Mouse (Mus musculus) hindbrain, embryonic 12.5 days (tissue): ENCODE measurements around the gene Ntrk3. TPM values are rescaled to one million over a fixed set of nuclear protein-coding genes. Genes with fewer than 3 reads are reported as not detected.
A peak's percentile ranks its signal among the peaks of the same experiment; 100 is the strongest.

Experiments
- ATAC-seq: fragments of 200-750 bp; cut with Nextera tagmentation; 2 replicates; pipeline ENCODE4 v1.8.0; 2017; ENCODE audit warnings: moderate TSS enrichment; ENCODE audit not compliant: low FRiP score
- H3K27ac ChIP-seq: fragments of 300-500 bp; sonication (generic); 2 replicates; pipeline ENCODE4 v1.5.1; 2016; ENCODE audit warnings: mild to moderate bottlenecking
- H3K27me3 ChIP-seq: fragments of 300-500 bp; sonication (generic); 2 replicates; pipeline ENCODE4 v1.6.1; 2016; ENCODE audit warnings: mild to moderate bottlenecking
- H3K36me3 ChIP-seq: fragments of 300-500 bp; sonication (generic); 2 replicates; pipeline ENCODE4 v1.6.1; 2016; ENCODE audit warnings: mild to moderate bottlenecking
- H3K4me1 ChIP-seq: fragments of 300-500 bp; sonication (generic); 2 replicates; pipeline ENCODE4 v1.6.1; 2016
- H3K4me2 ChIP-seq: fragments of 300-500 bp; sonication (generic); replicated peaks from 2 replicates; pipeline ENCODE4 v1.6.1; 2016; ENCODE audit warnings: mild to moderate bottlenecking
- H3K4me3 ChIP-seq: fragments of 300-500 bp; sonication (generic); 2 replicates; pipeline ENCODE4 v1.5.1; 2016; ENCODE audit warnings: mild to moderate bottlenecking
- H3K9ac ChIP-seq: fragments of 300-500 bp; sonication (generic); 2 replicates; pipeline ENCODE4 v1.6.1; 2016; ENCODE audit warnings: mild to moderate bottlenecking, moderate library complexity
- H3K9me3 ChIP-seq: fragments of 300-500 bp; sonication (generic); replicated peaks from 2 replicates; pipeline ENCODE4 v1.6.1; 2016; ENCODE audit warnings: mild to moderate bottlenecking
- WGBS: fragments of 180-500 bp; shearing (Covaris S2); methylation state at CpG from one replicate; pipeline ENCODE4 v1.1.7; 2016; 5-methylcytosine and 5-hydroxymethylcytosine counted together
- polyA plus RNA-seq: library from polyadenylated mRNA; unstranded; fragments of >200 nt; fragmentation: Nextera tagmentation; extraction: Ambion mirVana; gene quantifications from 2 replicates; pipeline ENCODE4 v1.2.1, GENCODE M21; 2016

The Ntrk3 gene
- polyA plus RNA-seq = 9.3 and 9.9 TPM in 2 replicates

DNA sequence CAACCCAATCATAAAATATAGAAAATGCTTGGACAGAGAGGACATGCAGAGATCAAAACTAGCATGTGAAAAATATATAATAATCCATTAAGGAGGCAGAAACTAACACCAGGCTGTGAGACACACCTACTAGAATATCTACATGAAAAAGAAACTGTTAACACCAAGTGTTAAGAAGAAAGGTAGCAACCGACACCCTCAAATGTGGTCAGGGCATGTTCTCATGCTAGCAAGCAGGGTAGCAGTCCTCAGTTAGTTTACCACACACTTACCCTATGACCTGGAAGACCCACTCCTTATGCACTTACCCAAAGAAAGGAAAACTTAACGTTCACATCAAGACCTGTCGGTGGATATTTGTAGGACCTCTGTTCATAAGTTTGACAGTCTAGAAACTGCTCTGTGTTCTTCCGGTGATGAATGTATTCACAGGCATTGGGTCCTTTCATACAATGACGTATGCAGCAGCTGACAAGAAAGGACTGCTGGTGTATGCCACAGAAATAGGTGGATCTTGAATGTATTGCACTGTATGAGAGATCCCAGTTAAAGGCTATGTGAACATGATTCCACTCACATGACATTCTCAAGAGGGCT, at the start of gene Ntrk3:
Ntrk3 (minus strand) TSS at position 399 of the 597 bp plus-strand sequence.
- Histone ChIP-seq H3K27ac (no peak within 1 kb of the TSS), H3K4me2 (no peak within 1 kb of the TSS), H3K4me1 (no peaks in the 10 kb centered on the region), H3K4me3 (no peak within 1 kb of the TSS), H3K9me3 (no peaks in the 10 kb centered on the region), H3K27me3 (no peaks in the 10 kb centered on the region; the same call in 1 of the 2 replicates), H3K36me3 (no peaks in the 10 kb centered on the region), H3K9ac (no peak within 1 kb of the TSS)
- WGBS = 85% methylated on average over 5 of the region's 5 CpGs
- ATAC-seq = no peak

DNA sequence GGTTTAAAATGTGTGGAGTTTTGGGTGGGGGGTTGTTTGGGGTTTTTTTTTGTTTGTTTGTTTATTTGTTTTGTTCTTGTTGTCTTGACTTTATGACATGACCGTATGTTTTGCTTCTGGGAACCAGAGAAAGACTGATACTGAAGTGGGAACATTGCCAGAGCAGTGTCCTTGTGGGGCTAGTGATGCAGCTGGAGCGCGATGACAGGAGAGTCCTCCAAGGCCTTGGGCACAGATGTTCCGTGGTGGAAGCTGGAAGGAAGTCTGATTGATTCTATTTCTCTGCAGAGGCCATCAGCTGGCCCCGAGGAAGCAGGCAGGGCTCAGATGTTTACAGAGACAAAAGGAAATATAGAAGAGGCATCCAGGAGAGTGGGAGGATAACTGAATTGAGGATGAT, 48.1 kb upstream of the Ntrk3 start:
- WGBS = 77% methylated on average over 5 of the region's 5 CpGs
- Histone ChIP-seq H3K9ac (0 out of 2 replicates have a peak overlapping the region, but pooled peaks have one; percentile 23), H3K27ac (peak overlapping the region; percentile 35; the same call in 1 of the 2 replicates), H3K36me3 (peaks cover 30% of the 10 kb centered on the region), H3K4me2 (no peak overlapping the region), H3K9me3 (no peaks in the 10 kb centered on the region), H3K27me3 (no peaks in the 10 kb centered on the region), H3K4me3 (no peak overlapping the region), H3K4me1 (peaks cover 21% of the 10 kb centered on the region)
- ATAC-seq = no peak

GRCm38 (mm10) chr7:78782639-78783581, 45.1 kb upstream of the Ntrk3 start, which contains the start of the genes Mrps11 and Mrpl46:
Gene Mrps11, plus strand, starts transcription at chr7:78783119.
Gene Mrpl46, minus strand, starts transcription at chr7:78783531.
- H3K4me3 ChIP-seq = peak within 1 kb of the TSS; percentile 91
- peaks cover 21% of the 10 kb centered on the region for H3K4me1 ChIP-seq
- no peaks in the 10 kb centered on the region for H3K9me3 ChIP-seq
- H3K9ac ChIP-seq = peak within 1 kb of the TSS; percentile 82
- peak within 1 kb of the TSS; percentile 35; the same call in 1 of the 2 replicates for H3K27ac ChIP-seq
- no peaks in the 10 kb centered on the region for H3K27me3 ChIP-seq
- peak within 1 kb of the TSS; percentile 88 for H3K4me2 ChIP-seq
- WGBS = under 1% methylated on average over 44 of the region's 44 CpGs
- peak; percentile 96 for ATAC-seq
- peaks cover 25% of the 10 kb centered on the region for H3K36me3 ChIP-seq

DNA sequence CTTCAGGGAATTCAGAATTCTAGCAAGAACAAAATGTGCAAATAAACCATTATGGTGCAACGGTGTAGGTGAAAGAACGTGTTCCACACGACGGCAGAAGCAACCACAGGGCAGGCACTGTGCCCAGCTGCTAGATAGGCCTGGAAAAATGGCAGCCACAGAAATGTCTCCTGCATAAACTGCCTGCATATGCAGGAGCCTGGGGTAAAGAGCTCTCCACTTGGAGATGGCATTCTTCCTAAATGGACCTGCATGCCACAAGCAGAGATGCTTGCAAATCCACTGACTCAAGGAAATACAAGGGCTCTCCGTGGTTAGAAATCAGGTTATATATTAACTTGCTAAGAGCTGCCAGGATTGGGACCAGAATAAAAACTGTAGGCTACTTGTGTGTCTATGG, 40.9 kb upstream of the Ntrk3 start:
- no peak overlapping the region for H3K4me3 ChIP-seq
- no peak for ATAC-seq
- H3K36me3 ChIP-seq = peaks cover 54% of the 10 kb centered on the region
- WGBS = 92% methylated on average over 5 of the region's 5 CpGs
- H3K4me2 ChIP-seq = no peak overlapping the region
- H3K4me1 ChIP-seq = peaks cover 15% of the 10 kb centered on the region
- no peak overlapping the region for H3K9ac ChIP-seq
- no peaks in the 10 kb centered on the region for H3K27me3 ChIP-seq
- no peak overlapping the region for H3K27ac ChIP-seq
- no peaks in the 10 kb centered on the region for H3K9me3 ChIP-seq

GRCm38 (mm10) chr7:78770936-78771335, 33.1 kb upstream of the Ntrk3 start:
- peaks cover 3% of the 10 kb centered on the region; the same call in 1 of the 2 replicates for H3K27me3 ChIP-seq
- H3K4me3 ChIP-seq = no peak overlapping the region
- no peak for ATAC-seq
- 85% methylated on average over 5 of the region's 5 CpGs for WGBS
- H3K27ac ChIP-seq = no peak overlapping the region
- H3K9ac ChIP-seq = no peak overlapping the region
- no peaks in the 10 kb centered on the region for H3K4me1 ChIP-seq
- H3K4me2 ChIP-seq = no peak overlapping the region
- H3K9me3 ChIP-seq = no peaks in the 10 kb centered on the region
- H3K36me3 ChIP-seq = peaks cover 27% of the 10 kb centered on the region

- H3K9me3 ChIP-seq = no peaks in the 10 kb centered on the region
- H3K36me3 ChIP-seq = peaks cover 14% of the 10 kb centered on the region
- H3K9ac ChIP-seq = no peak overlapping the region
- no peaks in the 10 kb centered on the region for H3K4me1 ChIP-seq
- H3K4me3 ChIP-seq = no peak overlapping the region
- no peak overlapping the region for H3K4me2 ChIP-seq
- H3K27ac ChIP-seq = no peak overlapping the region
- 67% methylated on average over 7 of the region's 7 CpGs for WGBS
- H3K27me3 ChIP-seq = peaks cover 3% of the 10 kb centered on the region; the same call in 1 of the 2 replicates
- no peak for ATAC-seq
Measured at GRCm38 (mm10) chr7:78769075-78769652, 31.4 kb upstream of the Ntrk3 start.

- Histone ChIP-seq H3K27ac (no peak overlapping the region), H3K9ac (no peak overlapping the region), H3K27me3 (peaks cover 3% of the 10 kb centered on the region; the same call in 1 of the 2 replicates), H3K4me3 (no peak overlapping the region), H3K36me3 (peaks cover 3% of the 10 kb centered on the region), H3K9me3 (no peaks in the 10 kb centered on the region), H3K4me2 (no peak overlapping the region), H3K4me1 (no peaks in the 10 kb centered on the region)
- WGBS = 90% methylated on average over 12 of the region's 12 CpGs
- no peak for ATAC-seq
Measured at GRCm38 (mm10) chr7:78767929-78768531, 30.2 kb upstream of the Ntrk3 start.

DNA sequence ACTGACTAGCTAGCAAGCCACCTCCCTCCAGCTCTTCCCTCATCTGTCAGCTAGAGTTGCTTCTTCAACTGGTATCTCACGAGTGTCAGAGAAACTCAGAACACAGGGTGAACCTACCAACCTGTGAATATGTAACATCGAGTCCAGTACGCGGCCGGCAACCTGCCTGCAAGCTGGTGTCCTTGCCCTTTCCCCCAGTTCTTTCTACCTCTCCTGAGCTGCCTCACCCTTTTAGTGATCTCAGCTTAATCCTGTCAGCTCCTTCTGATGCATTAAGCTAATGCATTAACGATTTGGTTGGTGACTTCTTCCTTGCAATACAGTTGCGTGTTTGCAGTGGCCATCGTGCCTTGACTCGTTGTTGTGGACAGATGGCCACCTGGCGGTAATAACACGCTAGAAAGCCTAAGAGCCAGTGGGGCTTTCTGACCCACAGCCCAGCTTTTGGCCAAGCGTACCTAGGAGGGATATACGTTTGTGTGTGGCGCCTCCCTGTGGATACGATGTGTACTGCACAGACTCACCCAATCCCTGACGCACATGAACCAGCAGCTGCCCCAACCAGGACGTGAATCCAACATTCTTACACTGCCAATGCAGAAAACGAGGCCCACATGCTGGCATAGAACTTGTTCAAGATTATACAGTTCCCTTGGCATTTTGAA, 28.3 kb upstream of the Ntrk3 start:
- H3K4me2 ChIP-seq = 0 out of 2 replicates have a peak overlapping the region, but pooled peaks have one; percentile 7
- peaks cover 3% of the 10 kb centered on the region; the same call in 1 of the 2 replicates for H3K27me3 ChIP-seq
- H3K36me3 ChIP-seq = no peaks in the 10 kb centered on the region
- WGBS = 24% methylated on average over 18 of the region's 18 CpGs
- H3K4me3 ChIP-seq = no peak overlapping the region
- no peak overlapping the region for H3K27ac ChIP-seq
- H3K9ac ChIP-seq = no peak overlapping the region
- H3K9me3 ChIP-seq = no peaks in the 10 kb centered on the region
- ATAC-seq = peak; percentile 80
- H3K4me1 ChIP-seq = no peaks in the 10 kb centered on the region

DNA sequence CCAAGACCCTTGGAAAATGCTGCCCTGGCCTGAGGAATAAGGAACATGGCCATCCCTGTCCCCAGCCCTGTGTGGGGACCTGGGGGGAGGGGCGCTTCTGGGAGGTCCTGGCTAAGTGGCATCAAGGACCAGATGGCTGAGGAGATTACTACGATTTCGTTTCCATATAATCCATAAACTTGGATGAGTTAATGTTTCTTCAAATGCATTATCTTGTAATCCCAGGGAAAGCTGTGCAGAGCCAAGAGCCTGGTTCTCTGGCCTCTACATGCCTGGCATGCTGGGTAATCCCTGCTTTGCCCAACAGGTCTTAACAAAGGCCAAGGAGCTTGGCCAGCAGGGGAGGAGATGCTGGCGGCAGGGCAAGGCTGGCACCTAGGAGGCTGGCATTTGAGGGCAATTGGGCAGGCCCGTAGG, 27.4 kb upstream of the Ntrk3 start:
- peaks cover 3% of the 10 kb centered on the region; the same call in 1 of the 2 replicates for H3K27me3 ChIP-seq
- H3K4me2 ChIP-seq = no peak overlapping the region
- ATAC-seq = no peak
- H3K27ac ChIP-seq = no peak overlapping the region
- H3K9ac ChIP-seq = no peak overlapping the region
- no peak overlapping the region for H3K4me3 ChIP-seq
- no peaks in the 10 kb centered on the region for H3K36me3 ChIP-seq
- H3K9me3 ChIP-seq = no peaks in the 10 kb centered on the region
- no peaks in the 10 kb centered on the region for H3K4me1 ChIP-seq
- WGBS = 75% methylated on average over 5 of the region's 5 CpGs

- Histone ChIP-seq H3K9me3 (no peaks in the 10 kb centered on the region), H3K27ac (no peak overlapping the region), H3K9ac (no peak overlapping the region), H3K4me2 (no peak overlapping the region), H3K27me3 (peaks cover 3% of the 10 kb centered on the region; the same call in 1 of the 2 replicates), H3K4me1 (no peaks in the 10 kb centered on the region), H3K36me3 (no peaks in the 10 kb centered on the region), H3K4me3 (no peak overlapping the region)
- 98% methylated on average over 3 of the region's 3 CpGs for WGBS
- no peak for ATAC-seq
Measured at GRCm38 (mm10) chr7:78763801-78764200, 26.0 kb upstream of the Ntrk3 start.

DNA sequence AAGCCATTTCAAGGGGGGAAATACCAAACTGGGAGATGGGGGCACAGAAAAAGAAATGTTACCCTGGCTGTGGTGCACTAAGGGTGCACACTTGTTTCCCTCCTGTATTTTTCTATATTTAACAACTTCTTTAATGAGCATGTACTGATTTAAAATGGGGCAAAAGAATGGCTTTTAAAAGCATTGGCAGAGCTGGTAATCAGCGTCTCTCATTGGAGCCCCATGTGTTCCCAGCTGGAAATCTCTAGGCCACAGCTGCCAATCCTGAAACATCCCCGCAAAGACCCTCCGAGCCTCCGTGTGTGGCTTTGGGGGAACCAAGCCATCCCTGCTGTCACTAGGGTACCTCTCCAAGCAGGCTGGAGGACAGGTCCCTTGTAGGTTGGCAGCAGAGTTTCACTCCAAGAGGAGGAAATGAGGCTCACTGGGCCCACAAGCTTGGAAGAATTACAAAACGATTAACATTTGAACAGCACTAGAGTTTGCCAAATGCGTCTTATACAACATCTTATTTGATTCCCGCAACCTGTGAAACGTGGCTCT, 16.7 kb upstream of the Ntrk3 start:
- Histone ChIP-seq H3K4me2 (no peak overlapping the region), H3K4me1 (no peaks in the 10 kb centered on the region), H3K9me3 (no peaks in the 10 kb centered on the region), H3K27me3 (no peaks in the 10 kb centered on the region), H3K4me3 (no peak overlapping the region), H3K27ac (no peak overlapping the region), H3K36me3 (no peaks in the 10 kb centered on the region), H3K9ac (no peak overlapping the region)
- WGBS = 60% methylated on average over 8 of the region's 8 CpGs
- ATAC-seq = no peak
